Mouse (Mus musculus): ENCODE results near the gene Fam53b. TPM values are rescaled to one million over a fixed set of nuclear protein-coding genes. Genes with fewer than 3 reads are reported as not detected.

Gene Fam53b
- polyA plus RNA-seq, 1 experiment from 2014 or later, result 25.0 TPM

DNA sequence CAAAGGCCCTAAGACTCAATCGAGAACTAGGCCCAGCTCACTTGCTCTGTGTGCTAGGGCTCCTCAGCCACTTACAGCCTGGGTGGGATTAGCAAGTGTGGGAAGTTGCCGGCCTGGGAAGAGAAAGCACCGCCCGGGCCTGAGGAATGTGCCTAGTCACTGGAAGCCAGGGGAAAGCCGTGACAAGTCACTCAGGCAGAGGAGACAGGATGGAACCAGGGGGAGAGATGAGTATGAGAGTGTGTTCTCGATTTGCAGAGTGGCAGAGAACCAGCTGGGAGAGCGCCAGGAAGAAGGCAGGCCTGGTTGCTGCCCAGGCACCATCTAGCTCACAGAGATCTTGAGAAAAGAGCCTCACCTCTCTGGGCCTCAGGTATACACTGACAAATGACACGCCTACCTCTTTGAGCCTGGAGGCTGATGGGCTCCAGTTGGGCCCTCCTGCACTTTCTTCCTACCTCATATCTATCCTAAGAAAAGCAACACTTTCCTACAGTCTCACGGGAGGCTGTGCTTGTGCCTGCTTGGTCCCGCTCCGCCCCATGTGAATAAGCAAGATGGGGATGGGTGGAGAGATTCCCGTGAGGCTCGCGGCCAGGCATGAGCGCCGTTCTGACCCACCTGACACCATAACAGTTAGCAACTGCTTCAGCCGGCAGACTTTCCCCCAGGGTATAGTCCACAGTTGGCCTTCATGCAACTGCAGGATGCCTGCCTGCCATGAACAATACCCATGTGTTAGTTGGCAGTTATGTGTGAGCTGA is 77.4 kb downstream of the Fam53b start:
- Histone ChIP-seq H3K9ac (no peak overlapping the region), H3K4me1 (peaks cover 54% of the 10 kb centered on the region), H3K9me3 (no peaks in the 10 kb centered on the region), H3K27ac (no peak overlapping the region), H3K36me3 (no peaks in the 10 kb centered on the region), H3K27me3 (replicated peaks) (no peaks in the 10 kb centered on the region), H3K4me2 (replicated peaks) (no peak overlapping the region), H3K4me3 (no peak overlapping the region)
- 69% methylated on average over 17 of the region's 17 CpGs for WGBS
- ATAC-seq (ENCODE audit: low FRiP score, low read depth), result no peak

DNA sequence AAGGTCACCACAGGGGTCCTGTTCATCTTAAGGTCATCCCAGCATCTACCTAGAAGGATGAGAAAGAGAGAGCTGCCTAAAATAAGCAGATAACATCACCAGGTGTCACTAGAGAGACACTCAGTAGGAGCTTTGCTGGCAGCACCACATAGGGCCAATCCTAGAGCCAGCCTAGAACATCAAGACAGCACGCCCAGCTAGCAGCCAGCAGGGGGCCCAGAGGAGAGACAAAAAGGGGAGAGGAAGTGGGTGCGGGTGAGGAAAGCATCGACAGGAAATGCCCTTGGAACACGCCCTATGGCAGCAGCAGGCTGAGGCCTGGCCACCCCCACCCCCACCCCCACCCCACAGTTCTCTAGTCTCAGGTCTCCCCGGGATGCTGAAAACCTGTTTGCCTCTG is 78.5 kb downstream of the Fam53b start:
- Histone ChIP-seq H3K4me3 (no peak overlapping the region), H3K27ac (no peak overlapping the region), H3K27me3 (replicated peaks) (no peaks in the 10 kb centered on the region), H3K9ac (no peak overlapping the region), H3K36me3 (no peaks in the 10 kb centered on the region), H3K4me2 (replicated peaks) (no peak overlapping the region), H3K9me3 (no peaks in the 10 kb centered on the region), H3K4me1 (peaks cover 58% of the 10 kb centered on the region)
- ATAC-seq (ENCODE audit: low FRiP score, low read depth), result no peak
- 69% methylated on average over 5 of the region's 5 CpGs for WGBS

DNA sequence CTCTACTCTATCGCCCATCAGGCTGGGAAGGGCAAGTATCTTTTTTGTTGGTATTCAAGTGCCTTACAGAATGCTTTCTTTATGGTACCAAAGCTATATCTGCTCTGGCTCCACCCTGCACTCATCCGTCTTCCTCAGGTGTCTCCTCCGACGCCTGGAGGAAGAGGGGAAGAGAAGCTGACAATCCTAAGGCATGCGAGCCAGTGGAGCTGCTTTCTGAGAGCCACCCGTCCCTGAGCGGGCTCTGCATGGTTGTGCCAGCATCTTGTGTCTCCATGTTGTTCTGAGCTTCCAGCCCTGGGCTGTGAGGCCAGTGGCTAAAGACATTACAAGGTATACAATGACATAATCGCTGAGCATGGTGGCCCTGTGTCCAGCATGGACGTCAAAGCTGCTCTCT is 79.5 kb downstream of the Fam53b start:
- H3K4me1 ChIP-seq, result peaks cover 62% of the 10 kb centered on the region
- no peaks in the 10 kb centered on the region for H3K27me3 ChIP-seq (replicated peaks)
- ATAC-seq (ENCODE audit: low FRiP score, low read depth), result no peak

DNA sequence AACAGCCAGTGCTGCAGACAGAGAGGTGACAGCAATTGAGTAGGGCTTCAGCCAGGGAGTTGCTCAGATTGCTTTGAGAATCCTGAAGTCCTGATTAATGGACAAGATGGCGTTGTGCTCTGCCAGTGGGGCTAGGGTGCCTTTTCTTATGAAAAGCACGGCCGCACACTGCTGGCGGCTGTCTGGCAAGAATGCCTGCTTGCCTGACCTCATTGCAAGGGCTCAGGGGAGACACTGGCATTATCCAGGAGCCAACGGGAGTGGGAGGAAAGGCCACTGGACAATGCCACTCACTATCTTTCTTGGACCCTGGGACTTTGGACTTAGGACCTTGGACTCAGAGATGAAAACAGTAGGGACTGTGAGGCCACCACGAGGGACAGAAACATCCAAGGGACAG is 80.2 kb downstream of the Fam53b start:
- Histone ChIP-seq H3K9ac (0 out of 2 replicates have a peak overlapping the region, but pooled peaks have one; percentile 13), H3K4me3 (no peak overlapping the region), H3K27me3 (replicated peaks) (no peaks in the 10 kb centered on the region), H3K27ac (no peak overlapping the region), H3K4me2 (replicated peaks) (no peak overlapping the region), H3K4me1 (peaks cover 62% of the 10 kb centered on the region), H3K36me3 (no peaks in the 10 kb centered on the region), H3K9me3 (no peaks in the 10 kb centered on the region)
- WGBS, result 40% methylated on average over 6 of the region's 6 CpGs
- peak; percentile 39; the same call in 1 of the 2 replicates for ATAC-seq (ENCODE audit: low FRiP score, low read depth)

More for the DNA sequence above, 79.5 kb downstream of the Fam53b start:
- no peak overlapping the region for H3K4me2 ChIP-seq (replicated peaks)
- H3K27ac ChIP-seq, result no peak overlapping the region
- no peaks in the 10 kb centered on the region for H3K9me3 ChIP-seq
- 77% methylated on average over 9 of the region's 9 CpGs for whole genome bisulfite sequencing
- H3K4me3 ChIP-seq, result no peak overlapping the region
- no peak overlapping the region for H3K9ac ChIP-seq
- H3K36me3 ChIP-seq, result no peaks in the 10 kb centered on the region

DNA sequence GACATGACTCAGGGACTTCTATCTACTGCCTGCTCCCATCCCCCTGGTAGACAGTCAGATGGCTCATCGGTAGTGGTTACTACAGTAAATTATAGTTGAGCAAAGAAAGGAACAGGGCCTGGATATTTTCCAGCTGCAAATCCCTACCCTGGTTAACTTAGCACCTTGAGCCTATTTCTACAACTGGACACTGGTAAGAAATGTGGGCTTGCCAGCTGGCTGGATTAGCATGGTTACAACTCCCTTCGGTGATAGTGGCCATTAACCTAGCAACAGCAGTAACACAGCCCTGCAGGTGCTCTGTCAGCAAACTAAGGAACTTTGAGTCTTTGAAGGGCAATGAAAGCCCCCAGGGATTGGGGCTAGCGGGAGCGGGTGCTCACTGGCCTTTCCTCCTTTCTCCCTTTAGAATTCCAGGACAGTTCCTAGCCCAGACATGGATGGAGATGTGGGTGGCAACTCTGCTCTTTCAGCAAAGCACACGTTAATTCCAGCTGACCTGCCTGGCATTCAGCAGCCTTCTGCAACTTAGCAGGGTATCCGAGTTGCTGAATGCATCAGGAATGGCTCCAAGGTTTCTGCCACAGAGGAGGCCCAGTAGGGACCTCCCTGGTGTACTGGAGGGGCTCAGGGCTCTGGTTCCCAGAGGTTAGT is 81.4 kb downstream of the Fam53b start:
- 37% methylated on average over 6 of the region's 6 CpGs for WGBS
- no peak overlapping the region for H3K4me2 ChIP-seq (replicated peaks)
- H3K4me1 ChIP-seq, result peaks cover 62% of the 10 kb centered on the region
- no peak overlapping the region for H3K4me3 ChIP-seq
- H3K9me3 ChIP-seq, result no peaks in the 10 kb centered on the region
- no peak for ATAC-seq (ENCODE audit: low FRiP score, low read depth)
- H3K36me3 ChIP-seq, result no peaks in the 10 kb centered on the region
- H3K9ac ChIP-seq, result no peak overlapping the region
- no peaks in the 10 kb centered on the region for H3K27me3 ChIP-seq (replicated peaks)
- no peak overlapping the region for H3K27ac ChIP-seq

DNA sequence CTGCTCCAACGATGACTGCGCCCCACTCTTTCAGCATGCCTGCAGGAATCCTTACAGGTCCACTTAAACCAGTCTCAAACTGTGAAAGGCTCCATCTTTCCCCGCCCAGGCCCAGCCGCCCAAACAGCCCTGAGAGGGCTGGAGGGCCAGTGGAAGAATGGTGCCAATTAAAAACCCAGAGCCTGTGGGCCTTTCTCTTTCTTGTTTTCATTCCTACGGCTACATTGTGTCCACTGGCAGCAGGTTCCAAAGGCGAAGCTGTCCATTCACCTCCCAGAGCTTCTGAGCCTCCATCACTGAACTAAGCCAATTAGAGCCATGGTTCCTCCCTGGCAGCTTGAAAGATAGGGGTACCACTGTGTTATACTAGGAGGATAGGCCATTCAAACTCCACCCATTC is 82.1 kb downstream of the Fam53b start:
- H3K9ac ChIP-seq, result no peak overlapping the region
- no peak overlapping the region for H3K27ac ChIP-seq
- H3K4me3 ChIP-seq, result no peak overlapping the region
- H3K9me3 ChIP-seq, result no peaks in the 10 kb centered on the region
- WGBS, result 18% methylated on average over 6 of the region's 6 CpGs
- H3K36me3 ChIP-seq, result no peaks in the 10 kb centered on the region
- no peak for ATAC-seq (ENCODE audit: low FRiP score, low read depth)
- no peaks in the 10 kb centered on the region for H3K27me3 ChIP-seq (replicated peaks)
- no peak overlapping the region for H3K4me2 ChIP-seq (replicated peaks)
- H3K4me1 ChIP-seq, result peaks cover 61% of the 10 kb centered on the region

DNA sequence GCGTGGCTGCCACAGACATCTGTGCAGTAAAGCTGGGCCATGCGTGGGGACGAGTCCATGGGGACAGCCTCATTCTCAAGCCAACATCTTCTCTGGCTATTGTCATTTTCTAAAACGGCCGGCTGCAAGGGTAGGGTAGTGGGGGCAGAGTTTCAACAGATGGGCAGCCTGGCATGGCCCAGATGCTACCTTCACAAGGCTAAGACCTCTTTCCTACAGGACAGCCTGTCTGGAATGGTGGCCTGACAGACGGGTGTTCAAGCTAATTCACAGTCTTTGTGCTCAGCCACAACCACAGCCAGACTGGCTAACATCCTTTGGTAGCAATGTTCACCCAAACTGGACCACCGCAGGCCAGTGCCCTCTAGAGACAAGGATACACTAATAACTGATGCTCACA is 83.2 kb downstream of the Fam53b start:
- Histone ChIP-seq H3K4me3 (no peak overlapping the region), H3K9ac (no peak overlapping the region), H3K36me3 (no peaks in the 10 kb centered on the region), H3K27ac (no peak overlapping the region), H3K9me3 (no peaks in the 10 kb centered on the region), H3K27me3 (replicated peaks) (no peaks in the 10 kb centered on the region), H3K4me2 (replicated peaks) (no peak overlapping the region), H3K4me1 (peaks cover 51% of the 10 kb centered on the region)
- WGBS, result 76% methylated on average over 7 of the region's 7 CpGs
- ATAC-seq (ENCODE audit: low FRiP score, low read depth), result no peak

DNA sequence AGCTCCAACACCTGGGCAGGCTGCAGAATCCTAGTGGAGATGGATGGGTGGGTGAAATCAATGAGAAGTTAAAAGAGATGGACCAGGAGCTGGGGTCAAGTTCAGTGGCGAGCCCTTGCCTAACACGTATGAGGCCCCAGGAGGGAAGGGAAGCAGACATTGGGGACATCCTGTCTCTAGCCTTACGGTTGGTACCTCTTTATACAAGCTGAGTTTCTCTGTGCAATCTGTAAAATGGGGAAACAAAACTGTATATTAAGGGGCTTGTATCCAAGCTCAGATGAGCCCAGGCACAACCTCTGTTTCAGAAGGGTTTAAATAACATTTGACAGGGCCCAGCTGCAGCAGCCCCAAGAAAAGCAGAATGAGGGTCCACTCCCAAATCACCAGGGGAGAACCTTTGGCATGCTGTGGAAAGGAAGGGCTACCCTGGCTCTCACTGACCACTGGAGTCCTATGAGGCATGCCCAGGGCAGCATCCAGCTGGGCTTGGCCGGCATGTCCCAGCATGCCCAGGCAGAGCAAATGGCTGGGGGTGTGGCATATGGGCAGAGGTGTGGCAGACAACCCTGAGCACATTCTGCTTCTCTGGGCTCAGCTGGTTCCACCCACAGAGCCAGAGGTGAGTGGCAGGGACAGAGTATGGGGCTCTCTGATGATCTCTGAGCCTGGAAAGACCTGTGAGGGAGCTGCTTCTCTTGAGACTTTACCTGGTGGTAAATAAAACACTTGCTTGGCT is 84.4 kb downstream of the Fam53b start:
- Histone ChIP-seq H3K27ac (no peak overlapping the region), H3K9me3 (no peaks in the 10 kb centered on the region), H3K27me3 (replicated peaks) (no peaks in the 10 kb centered on the region), H3K4me2 (replicated peaks) (no peak overlapping the region), H3K4me1 (peaks cover 40% of the 10 kb centered on the region), H3K9ac (no peak overlapping the region), H3K4me3 (no peak overlapping the region), H3K36me3 (no peaks in the 10 kb centered on the region)
- ATAC-seq (ENCODE audit: low FRiP score, low read depth), result no peak
- WGBS, result 74% methylated on average over 4 of the region's 4 CpGs

DNA sequence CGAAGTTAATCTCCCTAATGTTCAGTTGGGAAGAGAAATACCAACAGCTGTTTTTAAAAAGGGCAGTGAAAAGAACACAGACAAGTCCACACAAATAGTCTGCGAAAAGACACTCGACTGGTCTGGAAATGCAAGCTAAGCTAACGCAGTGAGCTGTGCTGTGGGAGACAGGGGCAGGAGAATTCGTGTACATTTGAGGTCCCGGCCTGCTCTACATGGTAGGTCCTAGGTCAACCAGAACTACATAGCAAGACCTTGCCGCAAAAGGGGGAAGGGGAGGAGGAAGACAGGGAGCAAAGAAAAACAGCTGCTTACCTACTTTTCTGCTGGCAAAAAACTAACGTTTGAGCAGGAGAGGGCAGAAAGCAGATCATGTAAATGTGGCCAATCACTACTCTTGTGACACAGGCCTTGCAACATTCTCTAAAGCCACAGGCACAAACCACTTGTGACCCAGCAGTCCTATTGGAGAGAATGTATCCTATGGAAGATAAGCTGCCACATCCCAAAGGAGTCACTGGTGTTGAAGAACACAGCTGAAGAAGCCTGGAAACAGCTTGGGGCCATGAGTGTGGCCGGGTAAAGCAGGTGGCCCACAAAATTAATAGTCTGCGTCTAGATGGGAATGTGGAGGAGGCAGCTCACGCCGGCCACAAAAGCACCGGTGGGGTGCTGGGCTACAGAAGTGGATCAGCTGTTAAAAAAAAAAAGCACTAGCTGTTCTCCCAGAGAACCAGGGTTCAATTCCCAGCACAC is 87.4 kb downstream of the Fam53b start:
- no peak for ATAC-seq (ENCODE audit: low FRiP score, low read depth)
- Histone ChIP-seq H3K4me2 (replicated peaks) (no peak overlapping the region), H3K27ac (no peak overlapping the region), H3K36me3 (no peaks in the 10 kb centered on the region), H3K4me3 (no peak overlapping the region), H3K9me3 (no peaks in the 10 kb centered on the region), H3K27me3 (replicated peaks) (no peaks in the 10 kb centered on the region), H3K9ac (no peak overlapping the region), H3K4me1 (peaks cover 10% of the 10 kb centered on the region)
- 67% methylated on average over 13 of the region's 13 CpGs for WGBS

DNA sequence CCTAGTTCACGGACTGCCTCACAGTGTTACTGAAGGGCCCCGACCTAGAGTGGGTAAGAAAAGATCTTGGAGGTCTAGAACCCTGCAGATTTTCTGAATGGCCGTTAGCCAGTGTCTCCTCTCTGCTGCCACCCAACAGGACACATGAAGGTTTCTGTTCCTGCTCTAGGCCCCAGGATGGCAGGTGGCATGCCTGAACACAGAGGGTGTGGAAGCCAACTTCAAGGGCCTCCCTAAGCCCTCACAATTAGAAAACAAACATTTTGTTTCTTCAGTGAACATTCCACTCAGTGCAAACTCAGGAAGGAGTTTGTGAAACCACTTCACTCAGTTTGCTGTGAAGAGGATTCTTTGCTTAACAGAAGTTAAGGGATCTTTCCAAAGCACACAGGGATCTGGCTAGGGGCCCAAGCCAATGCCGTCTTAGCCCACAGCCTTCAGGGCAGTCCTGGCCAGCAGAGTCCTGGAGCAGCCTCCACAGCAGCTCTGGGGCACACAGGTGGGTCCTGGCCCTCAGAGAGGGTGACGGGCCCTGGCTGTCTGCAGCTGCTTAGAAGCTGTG is 89.1 kb downstream of the Fam53b start:
- no peaks in the 10 kb centered on the region for H3K9me3 ChIP-seq
- H3K36me3 ChIP-seq, result no peaks in the 10 kb centered on the region
- no peak for ATAC-seq (ENCODE audit: low FRiP score, low read depth)
- WGBS, result 93% methylated on average over 5 of the region's 5 CpGs
- no peak overlapping the region for H3K9ac ChIP-seq
- H3K4me1 ChIP-seq, result peaks cover 13% of the 10 kb centered on the region
- H3K27ac ChIP-seq, result no peak overlapping the region
- no peak overlapping the region for H3K4me3 ChIP-seq
- H3K4me2 ChIP-seq (replicated peaks), result no peak overlapping the region
- no peaks in the 10 kb centered on the region for H3K27me3 ChIP-seq (replicated peaks)

DNA sequence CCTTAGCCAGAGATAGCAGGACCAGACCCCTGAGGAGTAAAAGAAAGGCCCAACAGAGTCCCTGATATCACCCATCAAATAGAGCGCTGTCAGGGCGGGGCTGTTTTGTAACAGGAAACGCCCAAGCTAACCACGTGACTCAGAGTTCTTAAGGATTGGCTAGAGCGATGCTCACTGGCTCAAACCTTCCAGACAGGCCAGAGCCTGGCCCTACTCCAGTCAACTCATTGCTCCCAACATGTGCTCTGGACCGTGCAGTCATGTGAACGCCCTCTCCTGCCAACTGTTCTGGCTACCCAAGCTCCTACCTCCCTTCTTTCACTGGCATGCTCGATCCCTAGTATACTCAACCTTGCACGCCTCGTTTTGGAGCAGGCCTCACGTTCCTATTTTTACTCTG is 89.8 kb downstream of the Fam53b start:
- ATAC-seq (ENCODE audit: low FRiP score, low read depth), result no peak
- peaks cover 9% of the 10 kb centered on the region for H3K4me1 ChIP-seq
- H3K27ac ChIP-seq, result no peak overlapping the region
- 91% methylated on average over 11 of the region's 11 CpGs for WGBS
- H3K36me3 ChIP-seq, result no peaks in the 10 kb centered on the region
- no peak overlapping the region for H3K4me3 ChIP-seq
- no peak overlapping the region for H3K9ac ChIP-seq
- H3K27me3 ChIP-seq (replicated peaks), result no peaks in the 10 kb centered on the region
- H3K9me3 ChIP-seq, result no peaks in the 10 kb centered on the region
- H3K4me2 ChIP-seq (replicated peaks), result no peak overlapping the region
